Mouse (Mus musculus) liver, embryonic 16.5 days (tissue): Measurements from ENCODE around the gene Lcn6. TPM values are rescaled to one million over a fixed set of nuclear protein-coding genes. Genes with fewer than 3 reads are reported as not detected.

Experiments used
- ATAC-seq: fragments of 200-750 bp; cut with Nextera tagmentation; 2 replicates; pipeline ENCODE4 v1.8.0; 2017; ENCODE audit warnings: low read depth, mild to moderate bottlenecking, moderate number of reproducible peaks, moderate library complexity
- H3K27ac ChIP-seq: fragments of 300-500 bp; sonication (generic); 2 replicates; pipeline ENCODE4 v1.5.1; 2014; ENCODE audit warnings: mild to moderate bottlenecking, low read length
- H3K27me3 ChIP-seq: fragments of 300-500 bp; sonication (generic); 2 replicates; pipeline ENCODE4 v1.6.1; 2014; ENCODE audit warnings: low read depth, low read length, mixed read lengths; ENCODE audit not compliant: control insufficient read depth, insufficient read depth
- H3K36me3 ChIP-seq: fragments of 300-500 bp; sonication (generic); 2 replicates; pipeline ENCODE4 v1.6.1; 2014; ENCODE audit warnings: mild to moderate bottlenecking; ENCODE audit not compliant: control insufficient read depth, insufficient read depth
- H3K4me1 ChIP-seq: fragments of 300-500 bp; sonication (generic); 2 replicates; pipeline ENCODE4 v1.6.1; 2014; ENCODE audit warnings: low read depth, low read length, mixed read lengths; ENCODE audit not compliant: control insufficient read depth
- H3K4me2 ChIP-seq: fragments of 300-500 bp; sonication (generic); 2 replicates; pipeline ENCODE4 v1.6.1; 2014; ENCODE audit warnings: low read depth, low read length, mixed read lengths
- H3K4me3 ChIP-seq: fragments of 300-500 bp; sonication (generic); 2 replicates; pipeline ENCODE4 v1.5.1; 2014; ENCODE audit warnings: low read depth, mild to moderate bottlenecking, low read length
- H3K9ac ChIP-seq: fragments of 300-500 bp; sonication (generic); 2 replicates; pipeline ENCODE4 v1.6.1; 2014; ENCODE audit warnings: low read depth, low read length
- H3K9me3 ChIP-seq: fragments of 300-500 bp; sonication (generic); replicated peaks from 2 replicates; pipeline ENCODE4 v1.6.1; 2016; ENCODE audit warnings: low read length; ENCODE audit not compliant: control insufficient read depth
- WGBS: fragments of 180-500 bp; shearing (Covaris S2); extraction: QIAGEN DNeasy Blood & Tissue Kit; methylation state at CpG from one replicate; pipeline ENCODE4 v1.1.7; 2014; ENCODE audit not compliant: insufficient replicate concordance; 5-methylcytosine and 5-hydroxymethylcytosine counted together
- polyA plus RNA-seq: library from polyadenylated mRNA; unstranded; fragments of >200 nt; fragmentation: Nextera tagmentation; extraction: Ambion mirVana; gene quantifications from 2 replicates; pipeline ENCODE4 v1.2.1, GENCODE M21; 2015

The Lcn6 gene
- not detected in 2 replicates for polyA plus RNA-seq

DNA sequence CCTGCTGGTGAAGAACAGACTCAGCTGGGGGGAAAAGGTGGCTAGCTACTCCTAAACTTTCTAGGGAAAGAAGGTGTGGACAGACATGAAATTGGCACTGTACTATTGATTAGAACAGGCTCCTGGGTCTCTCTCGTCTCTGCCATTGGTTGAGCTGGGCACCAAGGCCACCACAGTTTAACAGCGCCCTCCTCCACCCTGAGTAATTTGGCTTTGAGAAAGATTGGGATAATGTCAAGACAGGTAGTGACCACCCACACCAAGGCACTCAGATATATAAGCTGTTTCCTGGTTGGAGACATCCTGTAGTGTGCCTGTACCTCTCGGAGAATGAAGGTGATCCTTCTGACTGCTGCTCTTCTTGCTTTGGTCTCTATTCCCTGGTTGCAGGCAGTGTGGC, at the start of gene Lcn6:
Lcn6 (plus strand) TSS at position 301 of the 400 bp plus-strand sequence.
- H3K27ac ChIP-seq = no peak within 1 kb of the TSS
- no peaks in the 10 kb centered on the region for H3K27me3 ChIP-seq
- H3K9ac ChIP-seq = no peak within 1 kb of the TSS
- no peaks in the 10 kb centered on the region for H3K9me3 ChIP-seq
- H3K4me1 ChIP-seq = no peaks in the 10 kb centered on the region
- H3K4me2 ChIP-seq = no peak within 1 kb of the TSS
- no peak within 1 kb of the TSS for H3K4me3 ChIP-seq
- H3K36me3 ChIP-seq = no peaks in the 10 kb centered on the region
- 57% methylated on average over 3 of the region's 3 CpGs for WGBS
- no peak for ATAC-seq

GRCm38 (mm10) chr2:25627811-25628210, 48.8 kb upstream of the Lcn6 start, which contains the start of gene Fcna:
Gene Fcna (minus strand): TSS chr2:25628030.
- H3K4me1 ChIP-seq = no peaks in the 10 kb centered on the region
- no peak within 1 kb of the TSS for H3K27ac ChIP-seq
- 50% methylated on average over 6 of the region's 6 CpGs for WGBS
- H3K4me3 ChIP-seq = no peak within 1 kb of the TSS
- H3K36me3 ChIP-seq = no peaks in the 10 kb centered on the region
- H3K9ac ChIP-seq = no peak within 1 kb of the TSS
- no peaks in the 10 kb centered on the region for H3K27me3 ChIP-seq
- no peak within 1 kb of the TSS for H3K4me2 ChIP-seq
- no peak for ATAC-seq
- H3K9me3 ChIP-seq = no peaks in the 10 kb centered on the region

DNA sequence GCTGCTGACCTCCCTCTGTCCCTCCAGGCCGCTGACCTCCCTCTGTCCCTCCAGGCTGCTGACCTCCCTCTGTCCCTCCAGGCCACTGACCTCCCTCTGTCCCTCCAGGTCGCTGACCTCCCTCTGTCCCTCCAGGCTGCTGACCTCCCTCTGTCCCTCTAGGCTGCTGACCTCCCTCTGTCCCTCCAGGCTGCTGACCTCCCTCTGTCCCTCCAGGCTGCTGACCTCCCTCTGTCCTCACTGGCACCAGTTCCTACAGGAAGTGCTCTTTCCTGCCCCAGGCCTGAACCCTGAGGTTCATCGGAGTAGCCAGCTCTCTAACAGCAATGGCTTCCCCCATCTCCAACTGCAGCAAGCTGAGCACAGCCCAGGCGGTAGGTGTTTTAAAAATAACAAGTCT, 47.8 kb upstream of the Lcn6 start:
- H3K27me3 ChIP-seq = no peaks in the 10 kb centered on the region
- H3K4me3 ChIP-seq = no peak overlapping the region
- no peak overlapping the region for H3K9ac ChIP-seq
- H3K4me1 ChIP-seq = no peaks in the 10 kb centered on the region
- WGBS = 34% methylated on average over 4 of the region's 4 CpGs
- no peak overlapping the region for H3K4me2 ChIP-seq
- ATAC-seq = peak; percentile 53; the same call in 1 of the 2 replicates
- H3K27ac ChIP-seq = no peak overlapping the region
- no peaks in the 10 kb centered on the region for H3K36me3 ChIP-seq
- H3K9me3 ChIP-seq = no peaks in the 10 kb centered on the region

DNA sequence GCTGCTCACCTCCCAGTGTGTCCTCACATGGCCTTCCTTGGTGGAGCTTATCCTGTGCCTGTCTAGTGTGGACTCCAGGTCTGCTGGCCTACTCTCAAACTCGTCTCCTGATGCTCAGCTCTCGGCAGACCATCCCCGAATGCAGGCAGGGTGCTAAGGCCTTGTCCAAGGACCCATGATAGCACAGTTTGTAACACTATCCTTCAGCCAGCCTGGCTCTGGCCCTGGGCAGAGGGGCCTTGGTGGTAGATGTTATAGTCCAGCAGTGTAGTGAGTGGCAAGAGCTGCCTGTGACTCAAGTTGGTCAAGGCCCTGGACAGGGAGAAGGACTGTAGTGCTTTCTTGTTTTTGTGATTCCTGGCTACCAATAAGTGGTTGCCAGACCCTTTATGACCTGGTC, 43.0 kb upstream of the Lcn6 start:
- Histone ChIP-seq H3K4me1 (no peaks in the 10 kb centered on the region), H3K9me3 (no peaks in the 10 kb centered on the region), H3K27ac (no peak overlapping the region), H3K36me3 (no peaks in the 10 kb centered on the region), H3K27me3 (no peaks in the 10 kb centered on the region), H3K4me2 (no peak overlapping the region), H3K9ac (no peak overlapping the region), H3K4me3 (no peak overlapping the region)
- ATAC-seq = no peak
- WGBS = 55% methylated on average over 3 of the region's 3 CpGs

DNA sequence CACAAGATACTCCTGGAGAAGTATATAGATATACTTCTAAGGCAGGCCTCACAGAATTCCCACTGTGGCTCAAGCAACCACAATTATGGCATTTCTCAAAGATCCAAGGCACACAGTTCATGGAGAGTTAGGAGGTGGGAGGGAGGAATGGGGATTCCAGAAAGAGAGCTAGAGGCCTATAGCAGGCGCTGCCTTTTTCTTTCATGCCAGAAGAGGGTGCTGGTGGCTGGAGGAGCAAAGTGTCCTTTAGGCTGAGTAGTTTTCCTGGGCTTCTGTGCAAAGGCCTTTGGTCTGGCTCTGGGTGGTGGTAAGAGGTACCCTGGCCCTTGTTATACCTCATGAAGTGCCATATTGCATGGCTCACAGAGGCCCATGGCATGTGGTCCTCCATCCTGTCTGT, 42.5 kb upstream of the Lcn6 start:
- no peaks in the 10 kb centered on the region for H3K4me1 ChIP-seq
- H3K27ac ChIP-seq = no peak overlapping the region
- no peak for ATAC-seq
- H3K9ac ChIP-seq = no peak overlapping the region
- H3K36me3 ChIP-seq = no peaks in the 10 kb centered on the region
- H3K4me3 ChIP-seq = no peak overlapping the region
- no peaks in the 10 kb centered on the region for H3K27me3 ChIP-seq
- H3K4me2 ChIP-seq = no peak overlapping the region
- H3K9me3 ChIP-seq = no peaks in the 10 kb centered on the region
- WGBS = 53% methylated on average over 1 of the region's 1 CpGs

- Histone ChIP-seq H3K9me3 (no peaks in the 10 kb centered on the region), H3K4me1 (no peaks in the 10 kb centered on the region), H3K9ac (no peak overlapping the region), H3K4me2 (no peak overlapping the region), H3K36me3 (no peaks in the 10 kb centered on the region), H3K4me3 (no peak overlapping the region), H3K27ac (no peak overlapping the region), H3K27me3 (no peaks in the 10 kb centered on the region)
- 12% methylated on average over 6 of the region's 6 CpGs for WGBS
- no peak for ATAC-seq
Observed at GRCm38 (mm10) chr2:25639890-25640289, 36.7 kb upstream of the Lcn6 start.

DNA sequence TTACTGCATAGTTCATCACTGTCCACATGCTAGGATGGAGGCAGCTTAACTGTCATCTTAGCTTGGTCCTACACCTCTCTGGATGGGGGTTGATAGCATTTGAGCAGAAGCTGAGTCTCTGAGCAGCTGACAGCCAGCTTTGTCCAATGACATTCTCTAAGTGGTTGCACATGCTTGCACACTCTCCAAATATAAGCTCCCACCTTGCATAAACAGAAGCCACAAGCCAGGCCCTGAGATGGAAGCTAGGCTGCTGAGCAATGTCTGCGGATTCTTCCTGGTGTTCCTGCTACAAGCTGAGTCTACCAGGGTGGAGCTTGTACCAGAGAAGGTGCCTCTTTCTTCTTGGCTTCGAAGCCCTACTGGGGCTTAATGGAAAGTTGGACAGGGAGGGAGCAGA, 23.7 kb upstream of the Lcn6 start, which contains the start of gene Lcn8:
Lcn8 (plus strand) TSS at position 219 of the 400 bp plus-strand sequence.
- WGBS = 57% methylated on average over 2 of the region's 2 CpGs
- Histone ChIP-seq H3K36me3 (no peaks in the 10 kb centered on the region), H3K4me3 (no peak within 1 kb of the TSS), H3K27me3 (no peaks in the 10 kb centered on the region), H3K9me3 (no peaks in the 10 kb centered on the region), H3K9ac (no peak within 1 kb of the TSS), H3K4me1 (no peaks in the 10 kb centered on the region), H3K4me2 (no peak within 1 kb of the TSS), H3K27ac (no peak within 1 kb of the TSS)
- no peak for ATAC-seq

- ATAC-seq = no peak
- Histone ChIP-seq H3K27ac (no peak overlapping the region), H3K27me3 (no peaks in the 10 kb centered on the region), H3K9me3 (no peaks in the 10 kb centered on the region), H3K4me2 (no peak overlapping the region), H3K4me3 (no peak overlapping the region), H3K4me1 (no peaks in the 10 kb centered on the region), H3K36me3 (no peaks in the 10 kb centered on the region), H3K9ac (no peak overlapping the region)
- 45% methylated on average over 1 of the region's 1 CpGs for WGBS
Observed at GRCm38 (mm10) chr2:25654502-25654901, 22.1 kb upstream of the Lcn6 start.

GRCm38 (mm10) chr2:25656691-25657090, 19.9 kb upstream of the Lcn6 start:
- H3K9me3 ChIP-seq = no peaks in the 10 kb centered on the region
- no peak overlapping the region for H3K9ac ChIP-seq
- no peak overlapping the region for H3K4me2 ChIP-seq
- H3K4me3 ChIP-seq = no peak overlapping the region
- no peak for ATAC-seq
- no peak overlapping the region for H3K27ac ChIP-seq
- 71% methylated on average over 4 of the region's 4 CpGs for WGBS
- no peaks in the 10 kb centered on the region for H3K27me3 ChIP-seq
- H3K36me3 ChIP-seq = no peaks in the 10 kb centered on the region
- no peaks in the 10 kb centered on the region for H3K4me1 ChIP-seq
